ENCODE assay signal across 15 mouse cellular contexts in the genomic region with DNA sequence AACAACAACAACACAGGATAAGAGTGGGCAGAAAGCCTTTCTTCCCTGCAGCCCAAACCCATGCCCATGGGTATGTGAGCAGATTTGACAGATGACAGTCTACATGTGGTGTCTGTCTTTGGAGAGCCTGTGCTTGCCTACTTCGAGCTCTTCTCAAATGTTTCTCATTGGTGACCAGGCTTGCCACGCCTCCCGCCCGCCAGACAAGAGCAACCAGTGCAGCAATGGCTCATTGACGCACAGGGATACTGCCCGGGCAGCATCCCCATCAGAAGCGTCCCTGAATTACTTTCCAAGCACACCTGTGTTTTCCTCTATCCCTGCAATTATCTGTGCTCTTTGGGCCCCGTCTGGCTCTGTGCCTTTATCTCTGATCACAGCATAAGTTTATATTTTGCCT.
"Had no signal": no experiment of that assay in that cellular context is flagged by ENCODE, and none has a peak within 500 bp of the region (broad histone marks: within the 10 kb centered on the region; RNA-seq: fewer than 3 reads in every experiment).

No protein-coding gene starts in this region.

- H3K9ac ChIP-seq: limb, embryonic 12.5 days; limb, embryonic 15.5 days; liver, embryonic 14.5 days; liver, postnatal 0 days; lung, embryonic 14.5 days; midbrain, embryonic 12.5 days had no signal

- H3K36me3 ChIP-seq: limb, embryonic 12.5 days; limb, embryonic 15.5 days; midbrain, embryonic 12.5 days had no signal

- DNase-seq: kidney, adult 9 months; kidney, postnatal 14 days; kidney, postnatal 4 days; left cerebral cortex, postnatal 4 days; liver, postnatal 0 days; lung, embryonic 14.5 days; thymus, postnatal 36 days had no signal

- H3K27ac ChIP-seq: limb, embryonic 12.5 days; limb, embryonic 15.5 days; liver, embryonic 14.5 days; macrophage; midbrain, embryonic 12.5 days; stomach, postnatal 0 days had no signal

- H3K4me3 ChIP-seq: limb, embryonic 12.5 days; limb, embryonic 15.5 days; midbrain, embryonic 12.5 days had no signal

- H3K4me2 ChIP-seq: limb, embryonic 12.5 days; limb, embryonic 15.5 days; liver, embryonic 11.5 days; lung, embryonic 14.5 days; midbrain, embryonic 12.5 days had no signal

- ATAC-seq: liver, postnatal 0 days; lung, postnatal 0 days had no signal

- H3K27me3 ChIP-seq: limb, embryonic 12.5 days; limb, embryonic 15.5 days; midbrain, embryonic 12.5 days had no signal

- H3K9me3 ChIP-seq: limb, embryonic 12.5 days; limb, embryonic 15.5 days; midbrain, embryonic 12.5 days had no signal

- H3K4me1 ChIP-seq: limb, embryonic 15.5 days; midbrain, embryonic 12.5 days had no signal
